Mouse (Mus musculus) lung, adult 2 months (tissue): ENCODE data around the gene Asnsd1.
"Not testable (repeated sequence)": the region's sequence is repeated elsewhere in the genome, so short reads cannot be mapped to it uniquely, and the experiment has no call there.

Experiments used
- CTCF ChIP-seq: fragments of 200-500 bp; IDR thresholded peaks from 2 replicates; pipeline ENCODE4 v1.5.1; 2011; ENCODE audit warnings: mild to moderate bottlenecking, low read length, control low read depth; ENCODE audit not compliant: insufficient read depth
- POLR2A ChIP-seq: fragments of 200-500 bp; IDR thresholded peaks from 2 replicates; pipeline ENCODE4 v1.6.1; 2011; ENCODE audit warnings: low read depth, mild to moderate bottlenecking, control low read depth, low read length, borderline replicate concordance; ENCODE audit errors: extremely low read depth

GRCm38 (mm10) chr1:53333527-53333926 is 19.0 kb downstream of the Asnsd1 start:
- TF ChIP-seq CTCF, POLR2A: not testable (repeated sequence)
